In genomic region chr5:130022366-130022765, GRCm38 (mm10) we compare ENCODE assay signal across 16 mouse cellular contexts. TPM values are rescaled to one million over a fixed set of nuclear protein-coding genes. Genes with fewer than 3 reads are reported as not detected.
DNase-seq lines count a peak whose midpoint lies in the region; ATAC-seq lines count a peak whose summit lies in the region.
"Had no signal": no experiment of that assay in that cellular context is flagged by ENCODE, and none has a peak within 500 bp of the region (broad histone marks: within the 10 kb centered on the region; RNA-seq: fewer than 3 reads in every experiment).

No protein-coding gene starts in this region.

- no peak overlapping the region for H3K4me2 ChIP-seq in limb, embryonic 12.5 days
- H3K4me2 ChIP-seq in liver, embryonic 12.5 days = peak overlapping the region; percentile 3
- H3K4me2 ChIP-seq: forebrain, embryonic 12.5 days; limb, embryonic 15.5 days; midbrain, embryonic 13.5 days had no signal

- H3K4me3 ChIP-seq in limb, embryonic 12.5 days (replicated peaks) = no peak overlapping the region
- no peak overlapping the region for H3K4me3 ChIP-seq in limb, embryonic 10.5 days
- no peak overlapping the region for H3K4me3 ChIP-seq in liver, embryonic 12.5 days
- no peak overlapping the region for H3K4me3 ChIP-seq in forebrain, embryonic 10.5 days
- H3K4me3 ChIP-seq: embryonic facial prominence, embryonic 10.5 days; forebrain, embryonic 12.5 days; gastrocnemius, adult 2 months; limb, embryonic 15.5 days; midbrain, embryonic 13.5 days had no signal

- intact Hi-C loops in gastrocnemius, postnatal 36 days (cut with DNase I) = loop anchor here (5.0 kb wide), 2 partner anchors 120 to 140 kb away; partner anchors contain the start of gene Kctd7

- H3K27ac ChIP-seq in limb, embryonic 12.5 days = no peak overlapping the region
- H3K27ac ChIP-seq in limb, embryonic 10.5 days = no peak overlapping the region
- no peak overlapping the region for H3K27ac ChIP-seq in liver, embryonic 12.5 days
- no peak overlapping the region for H3K27ac ChIP-seq in forebrain, embryonic 10.5 days
- H3K27ac ChIP-seq: embryonic facial prominence, embryonic 10.5 days; forebrain, embryonic 12.5 days; gastrocnemius, adult 2 months; limb, embryonic 15.5 days; midbrain, embryonic 13.5 days had no signal

- H3K9ac ChIP-seq in limb, embryonic 12.5 days (replicated peaks) = 0 out of 2 replicates have a peak overlapping the region, but pooled peaks have one; percentile 9
- H3K9ac ChIP-seq in liver, embryonic 12.5 days = no peak overlapping the region
- H3K9ac ChIP-seq: forebrain, embryonic 12.5 days; limb, embryonic 15.5 days had no signal

- no peak for DNase-seq in limb, embryonic 10.5 days (ENCODE audit: low spot score)
- peak; percentile 57 for DNase-seq in kidney, postnatal 14 days
- DNase-seq in heart, adult 9 months (ENCODE audit: low spot score in 2 of 2) = no peak
- DNase-seq in gastrocnemius, postnatal 36 days = no peak
- DNase-seq in forebrain, embryonic 10.5 days (ENCODE audit: extremely low spot score, low spot score) = no peak
- DNase-seq: gastrocnemius, adult 2 months; heart, postnatal 4 days; lung, postnatal 10 days; thymus, postnatal 36 days had no signal

- H3K36me3 ChIP-seq in limb, embryonic 12.5 days = peaks cover 9% of the 10 kb centered on the region; the same call in 1 of the 2 replicates
- H3K36me3 ChIP-seq in limb, embryonic 10.5 days = peaks cover 5% of the 10 kb centered on the region; the same call in 1 of the 2 replicates
- peaks cover 10% of the 10 kb centered on the region for H3K36me3 ChIP-seq in liver, embryonic 12.5 days
- peaks cover 16% of the 10 kb centered on the region for H3K36me3 ChIP-seq in forebrain, embryonic 10.5 days (replicated peaks)
- H3K36me3 ChIP-seq: forebrain, embryonic 12.5 days had no signal

- 28% methylated on average over 7 of the region's 7 CpGs for WGBS in limb, embryonic 12.5 days
- WGBS in limb, embryonic 10.5 days = 38% methylated on average over 7 of the region's 7 CpGs
- 74% methylated on average over 7 of the region's 7 CpGs for WGBS in liver, embryonic 12.5 days (ENCODE audit: insufficient replicate concordance)
- 71% methylated on average over 7 of the region's 7 CpGs for WGBS in forebrain, embryonic 10.5 days

- H3K27me3 ChIP-seq in limb, embryonic 12.5 days = peaks cover 4% of the 10 kb centered on the region; the same call in 1 of the 2 replicates
- H3K27me3 ChIP-seq in limb, embryonic 10.5 days (ENCODE audit: low read depth, poor library complexity, severe bottlenecking) = no peaks in the 10 kb centered on the region
- H3K27me3 ChIP-seq in liver, embryonic 12.5 days (replicated peaks) = 0 out of 2 replicates have a peak, but pooled peaks cover 12% of the 10 kb centered on the region
- H3K27me3 ChIP-seq in forebrain, embryonic 10.5 days (ENCODE audit: poor library complexity, severe bottlenecking) = no peaks in the 10 kb centered on the region
- H3K27me3 ChIP-seq: limb, embryonic 15.5 days had no signal

- peaks cover 14% of the 10 kb centered on the region; the same call in 1 of the 2 replicates for H3K4me1 ChIP-seq in limb, embryonic 12.5 days (replicated peaks)
- H3K4me1 ChIP-seq in limb, embryonic 10.5 days = peaks cover 29% of the 10 kb centered on the region
- peaks cover 23% of the 10 kb centered on the region for H3K4me1 ChIP-seq in liver, embryonic 12.5 days
- peaks cover 33% of the 10 kb centered on the region for H3K4me1 ChIP-seq in forebrain, embryonic 10.5 days

- ATAC-seq in limb, embryonic 12.5 days (ENCODE audit: insufficient number of reproducible peaks, insufficient read depth, low FRiP score, low TSS enrichment, low read depth) = no peak
- no peak for ATAC-seq in liver, embryonic 12.5 days
- ATAC-seq: hindbrain, embryonic 16.5 days; midbrain, embryonic 13.5 days had no signal

- no peaks in the 10 kb centered on the region for H3K9me3 ChIP-seq in limb, embryonic 12.5 days
- no peaks in the 10 kb centered on the region for H3K9me3 ChIP-seq in limb, embryonic 10.5 days (replicated peaks)
- no peaks in the 10 kb centered on the region for H3K9me3 ChIP-seq in liver, embryonic 12.5 days (replicated peaks)
- no peaks in the 10 kb centered on the region for H3K9me3 ChIP-seq in forebrain, embryonic 10.5 days
- H3K9me3 ChIP-seq: embryonic facial prominence, embryonic 10.5 days; forebrain, embryonic 12.5 days; limb, embryonic 15.5 days; midbrain, embryonic 13.5 days had no signal

RNA-seq across cellular contexts. Expression of gene Asl, which starts 6.7 kb away (rescaled TPM):
- 29.5 and 29.6 TPM in 2 replicates for polyA plus RNA-seq in limb, embryonic 12.5 days (2016; fragmentation: Nextera tagmentation; extraction: Ambion mirVana)
- polyA plus RNA-seq in limb, embryonic 10.5 days (2016; fragmentation: Nextera tagmentation; extraction: Ambion mirVana) = 26.1 and 27.5 TPM in 2 replicates
- 39.1 and 41.1 TPM in 2 replicates for polyA plus RNA-seq in liver, embryonic 12.5 days (2016; fragmentation: Nextera tagmentation; extraction: Ambion mirVana)
- total RNA-seq in gastrocnemius, postnatal 36 days (2021) = 10 to 100 TPM in 1 of 2 experiments, 1 to 10 TPM in 1; 6.4 to 11.3 TPM
- 33.2 and 36.6 TPM in 2 replicates for polyA plus RNA-seq in forebrain, embryonic 10.5 days (2016; fragmentation: Nextera tagmentation; extraction: Ambion mirVana)

RNA-seq across cellular contexts. Expression of gene Crcp, which starts 6.7 kb away (rescaled TPM):
- 39.6 and 46.0 TPM in 2 replicates for polyA plus RNA-seq in limb, embryonic 12.5 days (2016; fragmentation: Nextera tagmentation; extraction: Ambion mirVana)
- polyA plus RNA-seq in limb, embryonic 10.5 days (2016; fragmentation: Nextera tagmentation; extraction: Ambion mirVana) = 57.2 and 61.0 TPM in 2 replicates
- polyA plus RNA-seq in liver, embryonic 12.5 days (2016; fragmentation: Nextera tagmentation; extraction: Ambion mirVana) = 33.9 and 34.7 TPM in 2 replicates
- 10 to 100 TPM; 16.0 to 16.4 TPM for total RNA-seq in gastrocnemius, postnatal 36 days (2021)
- polyA plus RNA-seq in forebrain, embryonic 10.5 days (2016; fragmentation: Nextera tagmentation; extraction: Ambion mirVana) = 61.3 and 64.0 TPM in 2 replicates

RNA-seq across cellular contexts. Expression of gene Gusb, which starts 19.5 kb away (rescaled TPM):
- 43.0 and 45.7 TPM in 2 replicates for polyA plus RNA-seq in limb, embryonic 12.5 days (2016; fragmentation: Nextera tagmentation; extraction: Ambion mirVana)
- 53.9 and 61.7 TPM in 2 replicates for polyA plus RNA-seq in limb, embryonic 10.5 days (2016; fragmentation: Nextera tagmentation; extraction: Ambion mirVana)
- 44.8 and 49.1 TPM in 2 replicates for polyA plus RNA-seq in liver, embryonic 12.5 days (2016; fragmentation: Nextera tagmentation; extraction: Ambion mirVana)
- 1 to 10 TPM; 7.3 to 8.0 TPM for total RNA-seq in gastrocnemius, postnatal 36 days (2021)
- 32.2 and 35.6 TPM in 2 replicates for polyA plus RNA-seq in forebrain, embryonic 10.5 days (2016; fragmentation: Nextera tagmentation; extraction: Ambion mirVana)

RNA-seq across cellular contexts. Expression of gene Tpst1, which starts 50.8 kb away (rescaled TPM):
- polyA plus RNA-seq in limb, embryonic 12.5 days (2016; fragmentation: Nextera tagmentation; extraction: Ambion mirVana) = 83.5 and 85.3 TPM in 2 replicates
- polyA plus RNA-seq in limb, embryonic 10.5 days (2016; fragmentation: Nextera tagmentation; extraction: Ambion mirVana) = 65.4 and 65.6 TPM in 2 replicates
- 37.1 and 37.2 TPM in 2 replicates for polyA plus RNA-seq in liver, embryonic 12.5 days (2016; fragmentation: Nextera tagmentation; extraction: Ambion mirVana)
- total RNA-seq in gastrocnemius, postnatal 36 days (2021) = 1 to 10 TPM; 4.0 to 6.0 TPM
- polyA plus RNA-seq in forebrain, embryonic 10.5 days (2016; fragmentation: Nextera tagmentation; extraction: Ambion mirVana) = 54.9 and 57.0 TPM in 2 replicates
